Mouse (Mus musculus) layer of hippocampus, adult 8-10 months (tissue): Measurements from ENCODE around the gene 1700025B11Rik. TPM values are rescaled to one million over a fixed set of nuclear protein-coding genes. Genes with fewer than 3 reads are reported as not detected.
"Not testable (repeated sequence)": the region's sequence is repeated elsewhere in the genome, so short reads cannot be mapped to it uniquely, and the experiment has no call there.

ENCODE experiments used
- DNase-seq, 2 experiments: peaks; one replicate each; pipeline ENCODE4 v3.0.0; 2022; ENCODE audit warnings: low spot score in 2 of 2
- total RNA-seq, 4 experiments: library from RNA; stranded (reverse); gene quantifications; 2 replicates each; pipeline ENCODE4 v1.2.4; 2022

Gene 1700025B11Rik
- total RNA-seq = not detected

DNA sequence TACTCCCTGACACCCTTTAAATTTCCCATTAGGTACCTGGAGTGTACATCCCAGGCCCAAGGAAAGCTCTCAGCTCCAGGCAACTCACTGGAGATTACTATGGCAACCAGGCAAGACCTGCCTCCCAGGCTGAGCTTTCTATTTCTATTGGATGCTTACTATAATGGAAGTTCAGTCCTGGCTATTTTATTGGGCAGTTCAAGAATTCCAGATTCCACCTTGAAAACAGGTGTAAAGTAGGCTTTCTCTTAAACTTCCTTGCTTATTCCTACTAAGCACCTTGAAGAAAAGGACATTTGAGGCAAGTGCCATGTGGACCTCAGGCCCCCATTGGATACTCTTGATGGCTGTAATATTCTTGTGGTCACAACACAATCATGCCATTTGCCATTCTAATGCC is at the start of gene 1700025B11Rik:
Gene 1700025B11Rik (minus strand): TSS at position 101 of the 400 bp plus-strand sequence.
- no peak for DNase-seq

DNA sequence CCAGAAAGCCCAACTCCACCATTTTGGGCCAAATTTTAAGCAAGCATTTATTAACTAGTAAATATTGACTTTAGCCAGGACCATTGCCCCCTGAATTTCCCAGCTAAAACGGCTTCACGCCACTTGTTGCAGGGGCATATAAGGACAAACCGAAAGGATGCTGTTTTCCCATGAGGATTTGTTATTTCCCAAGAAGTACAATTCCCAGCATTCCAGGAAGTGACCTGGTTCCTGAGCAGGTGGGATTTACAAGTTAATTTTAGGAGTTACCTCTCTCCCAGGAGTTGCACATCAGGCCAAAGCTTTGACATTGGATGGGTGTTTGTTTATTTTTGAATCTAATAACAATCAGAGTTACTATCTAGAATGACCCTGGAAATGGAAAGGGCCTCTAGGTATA is 44.4 kb upstream of the 1700025B11Rik start:
- no peak for DNase-seq

DNA sequence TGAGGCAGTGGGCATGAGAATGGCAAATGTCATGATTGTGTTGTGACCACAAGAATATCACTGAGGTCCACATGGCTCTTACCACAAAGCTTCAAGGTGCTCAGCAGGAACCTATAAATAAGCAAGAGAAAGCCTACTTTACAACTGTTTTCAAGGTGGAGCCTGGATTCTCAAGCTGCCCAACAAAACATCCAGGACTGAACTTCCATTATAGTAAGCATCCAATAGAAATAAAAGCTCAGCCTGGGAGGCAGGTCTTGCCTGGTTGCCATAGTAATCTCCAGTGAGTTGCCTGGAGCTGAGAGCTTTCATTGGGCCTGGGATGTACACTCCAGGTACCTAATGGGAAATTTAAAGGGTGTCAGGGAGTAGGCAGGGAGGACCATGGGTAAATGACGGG is 37.3 kb upstream of the 1700025B11Rik start, which contains the start of gene Gm36245:
Gene Gm36245 (plus strand): TSS at position 301 of the 400 bp plus-strand sequence.
- DNase-seq = no peak

DNA sequence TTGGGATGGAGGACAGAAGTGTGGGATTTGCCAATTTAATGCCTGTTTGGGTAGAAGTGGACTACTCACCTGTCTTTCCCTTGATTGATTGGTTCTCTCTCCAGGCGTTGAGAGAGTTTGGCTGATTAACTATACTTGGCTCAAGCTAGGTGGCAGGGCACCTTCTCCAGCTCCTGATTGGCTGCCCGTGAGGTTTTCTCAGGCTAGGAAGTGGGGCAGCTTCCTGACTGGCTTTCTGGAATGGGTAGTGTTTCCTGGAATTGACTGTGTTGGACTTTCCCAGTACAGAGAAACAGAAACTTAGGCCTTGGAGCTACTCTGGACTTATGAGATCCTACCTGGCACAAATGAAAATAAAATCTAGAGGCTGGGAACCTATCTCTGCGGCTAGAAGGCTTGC is 36.7 kb upstream of the 1700025B11Rik start:
- DNase-seq = no peak

DNA sequence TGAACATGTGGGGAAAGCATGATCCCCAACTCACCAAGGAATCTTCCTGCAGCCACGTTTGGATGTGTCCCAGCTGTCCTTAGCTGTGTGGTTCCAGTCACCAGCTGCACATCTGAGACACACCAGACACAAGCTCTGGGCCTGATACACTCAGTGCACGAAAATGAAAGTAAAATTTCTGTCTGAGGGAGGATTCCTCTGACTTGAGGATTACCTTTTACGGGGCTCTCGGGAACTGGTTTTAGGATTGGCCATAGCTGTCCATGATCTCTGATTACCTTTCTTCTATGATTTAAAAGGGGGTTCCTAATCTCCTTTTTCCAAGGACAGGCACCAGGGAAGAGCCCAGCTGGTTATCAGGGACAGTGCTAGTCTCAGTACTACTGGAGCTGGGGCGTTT is 34.3 kb upstream of the 1700025B11Rik start, which contains the start of gene Apol10b:
Gene Apol10b (minus strand): TSS at position 165 of the 400 bp plus-strand sequence.
- DNase-seq = no peak

DNA sequence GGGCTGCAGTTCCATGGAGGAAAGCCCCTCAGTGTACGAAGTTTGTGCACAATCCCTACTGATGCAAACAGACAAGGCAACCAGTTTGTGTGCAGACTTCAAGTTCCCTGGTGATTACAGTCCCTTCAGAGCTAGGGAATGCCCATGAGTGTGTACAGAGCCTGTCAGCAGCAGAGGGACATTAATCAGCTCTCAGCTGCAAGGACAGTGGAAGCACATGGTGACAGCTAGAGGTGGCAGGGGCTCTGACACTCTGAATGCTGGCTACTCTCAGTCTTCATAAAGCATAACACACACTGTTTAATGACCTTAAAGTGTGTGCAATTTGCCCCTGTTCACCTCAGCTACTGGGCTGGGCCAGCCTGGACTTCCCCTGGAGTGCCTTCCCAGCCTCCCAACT is 31.9 kb upstream of the 1700025B11Rik start:
- no peak for DNase-seq

DNA sequence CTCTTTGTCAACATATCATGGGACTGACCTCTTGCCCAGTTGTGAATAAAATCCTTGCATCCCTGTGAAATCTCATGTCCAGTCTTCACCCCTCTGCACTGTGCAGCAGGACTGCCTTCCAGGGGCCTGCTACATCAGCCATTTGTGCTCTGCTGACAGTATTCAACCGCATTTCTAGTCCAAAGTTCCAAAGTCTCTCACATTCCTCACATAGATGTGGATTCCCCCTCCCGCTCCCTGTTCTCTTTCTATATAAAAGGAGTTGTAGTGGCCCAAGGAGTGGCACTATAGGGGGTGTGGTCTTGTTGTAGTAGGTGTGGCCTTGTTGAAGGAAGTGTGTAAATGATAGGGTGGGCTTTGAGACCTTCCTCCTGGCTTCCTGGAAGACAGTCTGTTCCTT is 29.2 kb upstream of the 1700025B11Rik start:
- no peak for DNase-seq

DNA sequence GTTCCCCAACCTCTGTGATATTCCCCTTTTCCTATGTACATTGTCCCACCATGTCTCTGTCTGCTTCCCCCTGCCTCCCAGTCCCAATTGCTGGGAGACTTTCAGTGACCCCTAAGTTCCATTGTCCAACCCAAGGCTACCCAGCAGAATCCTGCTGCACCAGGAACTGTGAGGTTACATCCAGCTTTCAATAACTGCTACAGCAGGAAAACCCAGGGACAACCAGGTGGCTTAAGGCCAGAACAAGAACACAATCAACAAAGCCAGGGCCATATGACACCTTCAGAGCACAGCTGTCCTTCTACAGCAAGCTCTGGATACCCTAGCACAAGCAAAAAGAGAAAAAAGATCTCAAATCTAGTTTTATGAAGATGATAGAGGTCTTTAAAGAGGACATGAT is 27.3 kb upstream of the 1700025B11Rik start:
- no peak for DNase-seq

DNA sequence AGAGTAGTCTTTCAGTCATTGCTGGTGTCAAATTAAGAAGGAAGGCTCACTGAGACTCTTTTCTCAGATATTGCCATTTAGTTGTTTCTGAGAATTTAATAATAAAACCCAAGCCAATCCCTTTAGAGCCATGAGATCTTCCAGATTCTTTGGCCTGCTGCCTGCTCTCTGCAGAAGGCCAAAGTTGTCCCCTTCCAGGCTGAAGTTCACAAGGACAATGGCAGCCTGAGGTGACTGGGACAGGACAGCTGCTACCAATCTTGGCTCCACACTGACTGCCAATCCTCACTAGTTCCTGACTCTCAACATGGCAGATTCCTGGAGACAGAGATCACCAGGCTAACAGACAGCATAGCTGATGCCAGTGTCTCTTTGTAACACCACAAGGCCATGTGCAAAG is 25.3 kb upstream of the 1700025B11Rik start:
- no peak for DNase-seq

DNA sequence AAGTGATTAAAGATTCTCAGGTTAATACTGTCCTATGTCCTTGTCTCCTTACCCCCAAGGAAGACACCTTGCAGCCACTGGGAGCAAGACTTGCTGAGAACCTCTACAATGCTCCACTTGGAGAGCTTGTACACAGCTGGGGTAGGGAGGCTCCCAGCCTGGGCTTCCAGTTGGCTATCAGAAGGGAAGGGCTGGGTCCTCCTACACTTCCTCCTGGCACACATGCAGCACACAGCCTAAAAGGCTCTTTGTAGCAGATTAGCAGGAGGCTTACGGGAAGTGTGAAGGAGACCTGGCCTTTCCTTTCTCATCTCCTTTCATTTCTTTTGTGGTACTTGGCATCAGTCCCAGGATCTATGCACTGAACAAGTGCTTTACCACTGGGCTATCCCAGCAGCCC is 20.0 kb upstream of the 1700025B11Rik start:
- peak; percentile 5 to 23 for DNase-seq

DNA sequence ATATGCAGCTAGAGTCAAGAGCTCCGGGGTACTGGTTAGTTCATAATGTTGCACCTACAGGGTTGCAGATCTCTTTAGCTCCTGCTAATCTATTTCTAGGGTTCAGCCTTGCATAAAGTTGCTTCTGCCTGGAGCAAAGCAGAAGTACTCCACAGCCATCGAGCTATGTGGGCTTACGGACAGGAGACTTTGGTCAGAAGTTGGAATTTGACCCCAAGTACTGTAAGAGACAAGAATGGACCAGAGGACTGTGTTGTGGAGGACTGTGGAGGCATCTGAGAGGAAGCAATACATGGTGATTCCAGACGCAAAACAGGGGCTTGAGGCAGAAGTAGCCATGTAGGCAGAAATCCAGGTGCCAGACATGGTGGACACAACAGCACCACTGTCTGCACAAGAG is 17.6 kb upstream of the 1700025B11Rik start:
- DNase-seq = no peak

DNA sequence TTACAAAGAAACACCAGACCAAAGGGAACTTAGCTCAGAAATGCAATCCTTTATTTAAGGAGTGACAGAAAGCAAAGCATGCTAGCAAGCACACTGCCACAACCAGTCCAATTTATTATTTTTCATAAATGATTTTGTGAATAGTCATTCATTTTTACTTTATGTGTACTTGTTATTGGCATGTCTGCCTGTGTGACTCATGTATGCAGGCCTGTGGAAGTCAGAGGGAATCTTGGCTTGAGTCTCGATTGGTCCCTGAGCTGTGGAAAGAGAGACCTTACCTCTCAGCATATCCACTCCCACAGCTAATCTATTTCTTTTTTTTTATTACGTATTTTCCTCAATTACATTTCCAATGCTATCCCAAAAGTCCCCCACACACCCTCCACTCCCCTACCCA is 17.1 kb upstream of the 1700025B11Rik start:
- no peak for DNase-seq

DNA sequence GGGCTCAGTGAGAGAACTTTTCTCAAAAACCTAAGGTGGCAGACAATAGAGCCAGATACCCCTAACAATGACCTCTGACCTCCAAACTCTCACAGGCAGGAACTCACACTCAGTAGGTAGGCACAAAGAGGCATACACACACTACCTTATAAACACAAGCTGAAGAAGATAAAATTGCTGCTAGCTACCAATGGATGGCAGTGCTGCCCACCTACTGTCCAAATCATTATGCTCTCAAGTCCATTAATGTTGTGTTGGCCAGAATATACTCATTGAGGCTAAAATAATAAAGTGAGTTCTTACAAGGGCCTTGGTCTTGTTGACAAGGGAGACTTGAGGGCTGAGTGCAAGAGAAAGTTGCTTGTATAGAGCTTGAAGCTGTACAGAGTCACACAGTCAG is 1.5 kb upstream of the 1700025B11Rik start:
- DNase-seq = no peak

DNA sequence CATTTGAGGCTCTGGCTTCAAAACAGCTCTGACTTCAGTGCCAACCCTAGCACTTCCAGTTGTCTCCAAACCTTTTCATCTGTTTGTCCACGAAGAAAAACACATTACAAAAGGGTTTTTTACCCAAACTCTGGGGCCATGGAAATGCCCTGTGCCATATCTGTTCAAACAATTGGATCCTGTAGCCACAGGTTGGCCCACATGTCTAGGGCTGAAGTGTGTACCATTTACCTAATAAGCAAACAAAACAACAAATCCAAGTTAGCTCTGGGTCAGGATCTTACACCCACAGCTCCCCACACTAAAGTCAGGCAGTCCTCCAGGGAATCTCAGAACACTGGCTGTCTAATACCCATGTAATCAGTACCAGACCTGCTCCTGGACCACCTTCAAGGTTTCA is 22.5 kb downstream of the 1700025B11Rik start:
- not testable (repeated sequence) for DNase-seq

DNA sequence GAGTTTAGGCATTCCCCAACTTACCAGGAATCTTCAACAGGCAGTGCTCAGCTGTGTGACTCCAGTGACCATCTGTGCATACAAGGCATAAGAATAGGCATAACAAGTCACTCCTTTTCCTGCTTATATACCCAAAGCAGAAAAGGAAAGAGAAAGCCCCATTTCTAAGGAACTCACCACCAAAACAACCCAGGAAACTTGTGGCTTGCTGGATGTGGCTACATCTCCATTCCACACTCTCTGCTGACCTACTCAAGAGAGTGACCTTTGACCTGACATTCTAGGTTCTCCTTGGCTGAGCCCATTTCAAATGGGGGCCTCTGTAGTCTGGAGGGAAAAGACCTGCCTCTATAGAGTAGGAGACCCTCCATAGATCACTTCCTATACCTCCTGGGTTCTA is 28.5 kb downstream of the 1700025B11Rik start, which contains the start of gene Apol7c:
Gene Apol7c (minus strand): TSS at position 101 of the 400 bp plus-strand sequence.
- DNase-seq = no peak

DNA sequence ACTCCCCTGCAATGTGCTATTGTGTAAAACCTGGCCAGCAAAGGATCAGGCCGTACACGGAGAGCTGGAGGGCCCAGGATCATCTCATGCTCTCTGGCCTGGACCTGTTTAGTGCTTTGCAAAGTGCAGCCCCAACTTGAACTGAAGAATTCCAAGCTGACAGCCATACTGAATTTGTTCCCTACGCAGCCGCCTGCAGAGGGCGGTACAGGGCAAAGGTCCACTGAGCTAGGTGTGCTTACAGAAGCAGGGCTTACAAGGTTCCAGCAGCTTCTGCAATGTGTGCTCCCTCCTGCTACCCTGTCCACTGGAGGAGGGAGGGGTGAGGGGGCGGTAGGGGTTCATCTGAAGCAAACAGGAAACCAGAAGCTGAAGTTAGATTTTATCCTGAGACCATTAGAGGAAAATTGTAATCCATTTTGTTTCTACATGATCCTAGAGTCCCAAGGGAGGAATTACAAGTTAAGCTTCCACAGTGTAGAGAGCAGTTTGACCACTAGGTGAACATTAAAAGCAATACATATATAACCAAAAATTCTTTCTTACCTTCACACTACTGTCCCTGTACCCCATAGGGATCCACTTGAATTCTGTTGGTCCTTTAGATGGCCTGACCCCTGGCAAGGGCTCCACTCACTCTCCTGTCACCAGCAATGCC is 38.4 kb downstream of the 1700025B11Rik start:
- peak in 1 of 2 experiments; percentile 26 for DNase-seq

DNA sequence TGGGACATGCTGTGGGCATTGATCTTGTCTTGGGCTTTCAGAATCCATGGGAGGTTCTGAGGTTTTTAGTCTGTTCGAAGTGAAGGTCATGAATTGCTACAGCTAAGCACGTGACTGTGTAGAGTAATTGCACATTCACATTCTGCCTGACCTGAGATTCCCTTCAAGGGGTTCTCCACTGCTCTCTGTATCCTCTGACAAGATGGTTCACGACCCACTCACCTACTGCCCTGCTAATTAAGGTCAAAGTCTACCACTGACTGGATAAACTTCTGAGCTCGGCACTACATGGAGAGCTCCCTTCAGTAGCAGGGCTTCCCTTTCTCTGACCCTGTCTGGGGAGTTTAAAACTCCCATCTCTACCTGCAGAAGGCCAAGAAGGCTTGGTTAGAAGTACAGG is 41.1 kb downstream of the 1700025B11Rik start:
- DNase-seq = not testable (repeated sequence)

Other genes starting within 250 kb of the 1700025B11Rik start
- 1 to 10 TPM in 1 of 4 experiments, under 1 TPM in 2, not detected in 1; 0.14 to 1.3 (median 0.82) TPM for gene Apol7a, start 162.8 kb downstream of the 1700025B11Rik start, total RNA-seq
- under 1 TPM in 1 of 4 experiments, not detected in 3; 0.32 TPM for gene Apol9a, start 150.8 kb downstream of the 1700025B11Rik start, total RNA-seq
- gene Apol7b, start 114.4 kb downstream of the 1700025B11Rik start, total RNA-seq = not detected
- gene Apol10a, start 84.8 kb downstream of the 1700025B11Rik start, total RNA-seq = not detected
- gene Apol11a, start 53.6 kb downstream of the 1700025B11Rik start, total RNA-seq = not detected
- gene Apol7c, start 28.6 kb downstream of the 1700025B11Rik start, total RNA-seq = not detected
- under 1 TPM in 3 of 4 experiments, not detected in 1; 0.16 to 0.32 (median 0.27) TPM for gene Apol10b, start 34.2 kb upstream of the 1700025B11Rik start, total RNA-seq
- gene Gm36245, start 37.4 kb upstream of the 1700025B11Rik start, total RNA-seq = not detected
- under 1 TPM in 2 of 4 experiments, not detected in 2; 0.17 to 0.28 TPM for gene Apol11b, start 81.4 kb upstream of the 1700025B11Rik start, total RNA-seq
- not detected for gene Apol7e, start 137.0 kb upstream of the 1700025B11Rik start, total RNA-seq
- gene Apol9b, start 167.1 kb upstream of the 1700025B11Rik start, total RNA-seq = not detected
- 10 to 100 TPM in 2 of 4 experiments, 1 to 10 TPM in 2; 6.3 to 14.1 (median 9.1) TPM for gene Apol8, start 195.1 kb upstream of the 1700025B11Rik start, total RNA-seq